Mouse (Mus musculus): ENCODE data around the gene Crct1.

GRCm38 (mm10) chr3:93021171-93021570 is 5.7 kb upstream of the Crct1 start:
- TF ChIP-seq NRF1 (IDR thresholded peaks at IDR 0.05; ENCODE audit: insufficient read depth, low read depth, low read length, poor library complexity, severe bottlenecking) (no peak), TAL1 (IDR thresholded peaks at IDR 0.05; ENCODE audit: low read length) (no peak), CTCF (IDR thresholded peaks at IDR 0.05 in 2 of 3, conservative IDR thresholded peaks at IDR 0.05 in 1 of 3; ENCODE audit: control insufficient read depth in 1 of 3, insufficient read depth in 1 of 3, low read depth in 2 of 3, low read length in 3 of 3, poor library complexity in 1 of 3, severe bottlenecking in 1 of 3) (no peak), MAZ (IDR thresholded peaks at IDR 0.05; ENCODE audit: low read depth, low read length) (no peak), MAFK (IDR thresholded peaks at IDR 0.05; ENCODE audit: borderline replicate concordance, low read depth, low read length) (no peak)
